Mouse (Mus musculus): ENCODE results near the gene Chsy1. TPM values are rescaled to one million over a fixed set of nuclear protein-coding genes. Genes with fewer than 3 reads are reported as not detected.
A peak's percentile ranks its signal among the peaks of the same experiment; 100 is the strongest.
"Not testable (repeated sequence)": the region's sequence is repeated elsewhere in the genome, so short reads cannot be mapped to it uniquely, and the experiment has no call there.

Chsy1 gene
- polyA plus RNA-seq, 1 experiment from 2014 or later: 14.0 TPM

- Histone ChIP-seq H3K36me3 (no peaks in the 10 kb centered on the region), H3K9ac (no peak overlapping the region), H3K4me2 (no peak overlapping the region), H3K27me3 (replicated peaks) (no peaks in the 10 kb centered on the region), H3K27ac (no peak overlapping the region), H3K4me1 (no peaks in the 10 kb centered on the region), H3K9me3 (no peaks in the 10 kb centered on the region), H3K4me3 (replicated peaks) (no peak overlapping the region)
- no peak for ATAC-seq (ENCODE audit: insufficient read depth, low FRiP score, low read depth)
- 81% methylated on average over 10 of the region's 10 CpGs for WGBS
Measured at GRCm38 (mm10) chr7:66180711-66181365, 71.5 kb downstream of the Chsy1 start.

- no peak overlapping the region for H3K9ac ChIP-seq
- no peaks in the 10 kb centered on the region for H3K9me3 ChIP-seq
- ATAC-seq (ENCODE audit: insufficient read depth, low FRiP score, low read depth): no peak
- H3K4me3 ChIP-seq (replicated peaks): no peak overlapping the region
- 81% methylated on average over 7 of the region's 7 CpGs for whole genome bisulfite sequencing
- no peaks in the 10 kb centered on the region for H3K27me3 ChIP-seq (replicated peaks)
- no peak overlapping the region for H3K27ac ChIP-seq
- no peak overlapping the region for H3K4me2 ChIP-seq
- H3K4me1 ChIP-seq: no peaks in the 10 kb centered on the region
- H3K36me3 ChIP-seq: no peaks in the 10 kb centered on the region
Measured at GRCm38 (mm10) chr7:66182075-66182715, 72.9 kb downstream of the Chsy1 start.

- WGBS: 58% methylated on average over 8 of the region's 8 CpGs
Measured at GRCm38 (mm10) chr7:66183404-66183803, 74.1 kb downstream of the Chsy1 start.

GRCm38 (mm10) chr7:66184026-66184425, 74.7 kb downstream of the Chsy1 start:
- Histone ChIP-seq H3K9me3 (no peaks in the 10 kb centered on the region), H3K4me1 (no peaks in the 10 kb centered on the region), H3K4me2 (no peak overlapping the region), H3K9ac (no peak overlapping the region), H3K4me3 (replicated peaks) (no peak overlapping the region), H3K27ac (no peak overlapping the region), H3K27me3 (replicated peaks) (no peaks in the 10 kb centered on the region), H3K36me3 (no peaks in the 10 kb centered on the region)
- ATAC-seq (ENCODE audit: insufficient read depth, low FRiP score, low read depth): no peak
- WGBS: 78% methylated on average over 4 of the region's 4 CpGs

More at GRCm38 (mm10) chr7:66183404-66183803, 74.1 kb downstream of the Chsy1 start:
- Histone ChIP-seq H3K36me3 (no peaks in the 10 kb centered on the region), H3K27ac (no peak overlapping the region), H3K9ac (no peak overlapping the region), H3K4me3 (replicated peaks) (no peak overlapping the region), H3K9me3 (no peaks in the 10 kb centered on the region), H3K4me2 (no peak overlapping the region), H3K27me3 (replicated peaks) (no peaks in the 10 kb centered on the region), H3K4me1 (no peaks in the 10 kb centered on the region)
- no peak for ATAC-seq (ENCODE audit: insufficient read depth, low FRiP score, low read depth)

- no peaks in the 10 kb centered on the region for H3K36me3 ChIP-seq
- H3K27me3 ChIP-seq (replicated peaks): no peaks in the 10 kb centered on the region
- H3K4me2 ChIP-seq: no peak overlapping the region
- no peak overlapping the region for H3K4me3 ChIP-seq (replicated peaks)
- ATAC-seq (ENCODE audit: insufficient read depth, low FRiP score, low read depth): no peak
- H3K9ac ChIP-seq: no peak overlapping the region
- WGBS: 91% methylated on average over 5 of the region's 5 CpGs
- no peak overlapping the region for H3K27ac ChIP-seq
- H3K9me3 ChIP-seq: no peaks in the 10 kb centered on the region
- H3K4me1 ChIP-seq: no peaks in the 10 kb centered on the region
Measured at GRCm38 (mm10) chr7:66185370-66185769, 76.1 kb downstream of the Chsy1 start.

DNA sequence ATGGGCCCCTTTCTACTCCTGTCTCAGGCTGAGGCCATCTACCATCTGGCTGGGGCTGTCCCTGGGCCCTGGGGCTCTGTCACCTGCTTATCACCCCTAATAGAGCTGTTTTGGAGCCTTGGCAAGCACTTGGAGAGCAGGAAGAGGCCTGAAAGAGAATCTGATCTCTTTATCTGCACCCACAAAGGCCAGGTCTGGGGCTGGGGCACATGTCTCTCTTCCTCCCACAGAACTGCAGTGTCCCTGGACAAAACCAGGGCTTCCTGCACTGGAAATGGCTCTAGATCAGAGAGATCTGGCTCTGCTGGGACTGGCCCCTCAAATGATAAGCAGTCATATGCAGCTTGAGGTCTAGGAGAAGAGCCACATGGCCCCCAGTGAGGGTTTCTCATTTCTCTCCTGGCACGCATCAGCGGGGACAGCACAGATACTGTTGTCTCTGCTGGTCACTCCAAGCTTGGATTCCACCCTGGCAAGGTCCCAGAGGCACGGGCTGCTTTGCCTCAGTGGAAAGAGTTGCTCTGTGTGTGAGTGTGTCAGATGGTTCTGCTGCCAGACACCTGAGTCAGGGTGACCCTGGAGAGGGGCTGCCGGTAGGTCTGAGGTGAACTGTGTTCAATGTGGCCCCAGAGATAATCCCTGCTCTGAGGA, 78.4 kb downstream of the Chsy1 start:
- peak; percentile 16; the same call in 1 of the 2 replicates for ATAC-seq (ENCODE audit: insufficient read depth, low FRiP score, low read depth)
- no peaks in the 10 kb centered on the region for H3K9me3 ChIP-seq
- 75% methylated on average over 4 of the region's 4 CpGs for WGBS
- no peaks in the 10 kb centered on the region for H3K27me3 ChIP-seq (replicated peaks)
- no peak overlapping the region for H3K4me3 ChIP-seq (replicated peaks)
- H3K36me3 ChIP-seq: no peaks in the 10 kb centered on the region
- H3K9ac ChIP-seq: no peak overlapping the region
- no peaks in the 10 kb centered on the region for H3K4me1 ChIP-seq
- H3K4me2 ChIP-seq: no peak overlapping the region
- H3K27ac ChIP-seq: no peak overlapping the region

DNA sequence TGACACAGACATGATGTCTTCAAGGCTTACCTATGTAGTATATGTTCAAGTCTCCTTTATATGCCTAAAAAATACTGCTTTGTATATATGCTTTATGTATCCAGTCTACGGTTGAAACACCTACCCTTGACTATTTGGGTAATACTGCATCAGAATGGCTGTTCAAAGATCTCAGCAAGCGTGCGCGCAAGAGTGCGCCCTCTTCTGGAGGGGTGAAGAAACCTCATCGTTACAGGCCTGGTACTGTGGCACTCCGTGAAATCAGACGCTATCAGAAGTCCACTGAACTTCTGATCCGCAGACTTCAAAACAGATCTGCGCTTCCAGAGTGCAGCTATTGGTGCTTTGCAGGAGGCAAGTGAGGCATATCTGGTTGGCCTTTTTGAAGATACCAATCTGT, 81.1 kb downstream of the Chsy1 start:
- H3K9ac ChIP-seq; H3K4me2 ChIP-seq; H3K27me3 ChIP-seq (replicated peaks); H3K27ac ChIP-seq; ATAC-seq (ENCODE audit: insufficient read depth, low FRiP score, low read depth); H3K4me1 ChIP-seq; H3K9me3 ChIP-seq; H3K4me3 ChIP-seq (replicated peaks); H3K36me3 ChIP-seq: not testable (repeated sequence)
- WGBS: 88% methylated on average over 10 of the region's 10 CpGs

DNA sequence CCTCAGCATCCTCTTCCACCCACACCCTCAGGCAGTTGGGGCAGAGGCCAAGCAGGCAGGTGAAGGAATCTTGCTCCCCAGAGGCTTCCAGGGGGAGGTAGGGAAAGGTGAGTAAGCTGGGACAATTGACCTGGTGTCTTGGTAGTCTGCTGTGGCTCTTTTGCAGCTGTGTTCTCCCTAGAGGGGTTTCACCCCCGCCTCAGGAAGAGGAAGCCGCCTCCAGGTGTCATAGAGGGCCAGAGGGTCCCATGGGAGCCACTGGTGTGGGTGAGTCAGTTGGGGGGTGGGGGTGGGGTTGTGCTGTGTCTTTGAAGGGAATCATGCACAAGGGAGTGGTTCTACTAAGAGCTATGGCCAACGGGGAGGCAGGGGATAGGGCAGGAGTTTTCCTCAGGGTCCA, 85.2 kb downstream of the Chsy1 start:
- Histone ChIP-seq H3K9me3 (no peaks in the 10 kb centered on the region), H3K4me3 (replicated peaks) (no peak overlapping the region), H3K4me2 (no peak overlapping the region), H3K4me1 (0 out of 2 replicates have a peak, but pooled peaks cover 5% of the 10 kb centered on the region), H3K36me3 (no peaks in the 10 kb centered on the region), H3K27ac (no peak overlapping the region), H3K27me3 (replicated peaks) (no peaks in the 10 kb centered on the region), H3K9ac (no peak overlapping the region)
- no peak for ATAC-seq (ENCODE audit: insufficient read depth, low FRiP score, low read depth)
- WGBS: 75% methylated on average over 3 of the region's 3 CpGs

DNA sequence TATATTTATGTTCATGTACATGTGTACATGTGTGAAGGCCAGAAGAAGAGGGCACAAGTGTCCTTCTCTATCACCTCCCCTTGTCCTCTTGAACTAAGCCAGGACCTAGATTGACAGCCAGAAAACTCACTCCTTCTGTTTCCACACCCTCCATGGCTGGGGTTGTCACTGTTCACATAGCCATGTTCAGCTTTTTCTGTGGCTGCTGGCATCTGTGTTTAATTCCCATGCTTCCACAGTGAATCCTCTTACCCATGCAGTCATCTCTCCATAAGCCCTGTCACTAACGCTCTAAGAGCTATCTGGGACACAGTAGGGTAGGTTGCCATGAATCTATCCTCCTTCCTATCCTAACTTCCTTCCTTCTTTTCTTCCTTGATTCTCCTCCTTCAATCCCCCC, 86.6 kb downstream of the Chsy1 start:
- no peak overlapping the region for H3K4me3 ChIP-seq (replicated peaks)
- H3K27me3 ChIP-seq (replicated peaks): no peaks in the 10 kb centered on the region
- 72% methylated on average over 1 of the region's 1 CpGs for WGBS
- H3K4me2 ChIP-seq: no peak overlapping the region
- no peak for ATAC-seq (ENCODE audit: insufficient read depth, low FRiP score, low read depth)
- H3K4me1 ChIP-seq: 0 out of 2 replicates have a peak, but pooled peaks cover 8% of the 10 kb centered on the region
- no peaks in the 10 kb centered on the region for H3K9me3 ChIP-seq
- no peak overlapping the region for H3K27ac ChIP-seq
- H3K36me3 ChIP-seq: no peaks in the 10 kb centered on the region
- H3K9ac ChIP-seq: no peak overlapping the region

- Histone ChIP-seq H3K4me3 (replicated peaks) (no peak overlapping the region), H3K27me3 (replicated peaks) (no peaks in the 10 kb centered on the region), H3K4me1 (0 out of 2 replicates have a peak, but pooled peaks cover 8% of the 10 kb centered on the region), H3K27ac (peak overlapping the region; percentile 32; the same call in 1 of the 2 replicates), H3K9me3 (no peaks in the 10 kb centered on the region), H3K9ac (no peak overlapping the region), H3K36me3 (no peaks in the 10 kb centered on the region), H3K4me2 (no peak overlapping the region)
- ATAC-seq (ENCODE audit: insufficient read depth, low FRiP score, low read depth): peak; percentile 87
- 64% methylated on average over 11 of the region's 11 CpGs for WGBS
Measured at GRCm38 (mm10) chr7:66196609-66197445, 87.5 kb downstream of the Chsy1 start.

- WGBS: 78% methylated on average over 10 of the region's 10 CpGs
- Histone ChIP-seq H3K36me3 (no peaks in the 10 kb centered on the region), H3K27ac (no peak overlapping the region), H3K4me1 (0 out of 2 replicates have a peak, but pooled peaks cover 8% of the 10 kb centered on the region), H3K27me3 (replicated peaks) (no peaks in the 10 kb centered on the region), H3K4me3 (replicated peaks) (no peak overlapping the region), H3K4me2 (no peak overlapping the region), H3K9ac (no peak overlapping the region), H3K9me3 (no peaks in the 10 kb centered on the region)
- no peak for ATAC-seq (ENCODE audit: insufficient read depth, low FRiP score, low read depth)
Measured at GRCm38 (mm10) chr7:66198416-66198815, 89.1 kb downstream of the Chsy1 start.

Data from stomach, embryonic 15.5 days (tissue).